33 mouse cellular contexts compared by ENCODE assay signal in genomic region chr5:145161361-145161760, GRCm38 (mm10).
"Had no signal": no experiment of that assay in that cellular context is flagged by ENCODE, and none has a peak within 500 bp of the region (broad histone marks: within the 10 kb centered on the region; RNA-seq: fewer than 3 reads in every experiment).

No protein-coding gene starts in this region.

- H3K4me3 ChIP-seq: heart, embryonic 12.5 days; heart, embryonic 13.5 days; heart, embryonic 15.5 days; hindbrain, embryonic 10.5 days; hindbrain, embryonic 12.5 days; hindbrain, embryonic 13.5 days; hindbrain, embryonic 15.5 days; intestine, embryonic 15.5 days; kidney, embryonic 15.5 days; layer of hippocampus, adult 2 months; left cerebral cortex, adult 2 months had no signal

- H3K9me3 ChIP-seq: heart, embryonic 12.5 days; heart, embryonic 13.5 days; heart, embryonic 15.5 days; hindbrain, embryonic 10.5 days; hindbrain, embryonic 12.5 days; hindbrain, embryonic 13.5 days; hindbrain, embryonic 15.5 days; intestine, embryonic 15.5 days; kidney, embryonic 15.5 days had no signal

- DNase-seq: heart, postnatal 10 days; heart, postnatal 14 days; heart, postnatal 36 days; heart, postnatal 4 days; kidney, adult 11 months; kidney, adult 18-20 months; kidney, adult 2 months; kidney, adult 8-10 months; kidney, adult 9 months; kidney, postnatal 10 days; kidney, postnatal 14 days; kidney, postnatal 36 days; kidney, postnatal 4 days; layer of hippocampus, adult 9-11 months; layer of hippocampus, postnatal 36 days had no signal

- H3K9ac ChIP-seq: heart, embryonic 12.5 days; heart, embryonic 13.5 days; heart, embryonic 15.5 days; hindbrain, embryonic 12.5 days; hindbrain, embryonic 13.5 days; hindbrain, embryonic 14.5 days; hindbrain, embryonic 15.5 days; intestine, embryonic 15.5 days; kidney, embryonic 15.5 days had no signal

- H3K4me2 ChIP-seq: heart, embryonic 12.5 days; heart, embryonic 13.5 days; heart, embryonic 15.5 days; hindbrain, embryonic 12.5 days; hindbrain, embryonic 13.5 days; hindbrain, embryonic 14.5 days; hindbrain, embryonic 15.5 days; intestine, embryonic 15.5 days; kidney, embryonic 15.5 days had no signal

- ATAC-seq: hindbrain, embryonic 16.5 days; hindbrain, postnatal 0 days; inflammation-experienced regulatory T-cells, adult 6 months; intestine, embryonic 15.5 days; intestine, embryonic 16.5 days; intestine, postnatal 0 days had no signal

- H3K27ac ChIP-seq: heart, embryonic 13.5 days; heart, embryonic 15.5 days; hindbrain, embryonic 10.5 days; hindbrain, embryonic 12.5 days; hindbrain, embryonic 13.5 days; hindbrain, embryonic 14.5 days; hindbrain, embryonic 15.5 days; hindbrain, postnatal 0 days; intestine, embryonic 15.5 days; kidney, embryonic 15.5 days; kidney, postnatal 0 days; layer of hippocampus, adult 2 months; left cerebral cortex, adult 2 months had no signal

- H3K27me3 ChIP-seq: heart, embryonic 12.5 days; heart, embryonic 13.5 days; heart, embryonic 15.5 days; hindbrain, embryonic 12.5 days; hindbrain, embryonic 13.5 days; hindbrain, embryonic 15.5 days; intestine, embryonic 15.5 days; kidney, embryonic 15.5 days had no signal
